Mouse (Mus musculus) adrenal gland, postnatal 4 days (tissue): Measurements from ENCODE around the gene Hoxa5. TPM values are rescaled to one million over a fixed set of nuclear protein-coding genes. Genes with fewer than 3 reads are reported as not detected.

Experiments used
- DNase-seq, 2 experiments: peaks; one replicate each; pipeline ENCODE4 v3.0.0; 2021 to 2022; ENCODE audit warnings: low spot score in 2 of 2, mixed read lengths in 2 of 2
- total RNA-seq, 2 experiments: library from RNA; stranded (reverse); gene quantifications; 2 replicates each; pipeline ENCODE4 v1.2.3; 2021

Gene Hoxa5
- total RNA-seq, 2 experiments from 2014 or later, result 25.9 TPM

DNA sequence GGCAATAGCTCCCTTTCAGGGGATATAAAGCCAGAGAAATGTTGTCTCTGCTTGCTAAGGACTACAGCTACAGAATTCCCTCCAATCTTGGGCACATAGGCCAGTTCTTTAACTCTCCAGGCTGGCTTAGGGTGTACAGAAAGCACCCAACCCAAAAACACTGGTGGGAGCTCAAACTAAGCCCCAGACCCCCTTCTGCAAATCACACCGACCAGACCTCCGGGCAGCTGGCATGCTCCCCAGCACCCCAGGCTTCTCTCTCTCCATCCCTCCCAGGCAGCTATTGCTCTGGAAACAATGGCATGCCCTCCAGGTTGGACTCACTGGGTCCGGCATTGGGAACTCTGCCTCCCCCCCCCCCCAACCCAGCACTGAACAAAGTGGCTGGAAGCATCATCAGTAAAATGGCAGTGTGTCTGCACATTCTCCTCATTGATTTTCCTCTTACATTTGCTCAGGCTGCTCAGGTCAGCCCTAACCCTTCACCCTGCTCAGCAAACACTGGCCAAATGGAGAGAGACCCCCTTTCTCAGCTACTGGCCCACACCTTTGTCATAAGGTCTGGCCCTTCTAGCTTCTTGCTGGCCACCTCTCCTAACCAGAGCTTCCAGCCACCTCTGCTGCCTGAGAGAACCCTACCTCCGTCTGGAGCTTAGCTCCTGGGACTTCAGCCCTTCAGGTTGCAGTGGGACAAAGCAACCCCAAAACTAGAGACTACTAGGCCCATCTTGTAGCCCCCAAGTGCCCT lies 25.3 kb downstream of the Hoxa5 start:
- DNase-seq, result no peak

DNA sequence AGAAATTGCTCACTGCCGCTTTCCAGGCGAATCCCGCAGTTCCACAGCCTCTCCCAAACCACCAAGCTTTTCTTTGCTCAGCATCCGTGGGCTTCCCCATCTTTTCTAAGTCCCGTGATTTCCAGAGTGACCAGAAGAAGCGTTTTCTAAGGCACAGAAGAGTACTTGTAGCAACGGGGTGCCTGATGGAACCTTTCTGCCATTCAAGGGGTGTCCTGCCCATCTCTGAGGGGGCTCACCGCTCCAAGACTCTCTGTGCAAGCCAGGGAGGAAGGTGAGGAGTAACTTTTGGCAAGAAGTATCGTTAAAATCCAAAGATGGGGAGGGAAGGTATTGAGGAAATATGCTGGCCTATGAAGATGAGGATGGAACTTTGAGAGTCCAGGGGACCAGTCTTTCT lies 26.6 kb downstream of the Hoxa5 start:
- DNase-seq, result no peak

DNA sequence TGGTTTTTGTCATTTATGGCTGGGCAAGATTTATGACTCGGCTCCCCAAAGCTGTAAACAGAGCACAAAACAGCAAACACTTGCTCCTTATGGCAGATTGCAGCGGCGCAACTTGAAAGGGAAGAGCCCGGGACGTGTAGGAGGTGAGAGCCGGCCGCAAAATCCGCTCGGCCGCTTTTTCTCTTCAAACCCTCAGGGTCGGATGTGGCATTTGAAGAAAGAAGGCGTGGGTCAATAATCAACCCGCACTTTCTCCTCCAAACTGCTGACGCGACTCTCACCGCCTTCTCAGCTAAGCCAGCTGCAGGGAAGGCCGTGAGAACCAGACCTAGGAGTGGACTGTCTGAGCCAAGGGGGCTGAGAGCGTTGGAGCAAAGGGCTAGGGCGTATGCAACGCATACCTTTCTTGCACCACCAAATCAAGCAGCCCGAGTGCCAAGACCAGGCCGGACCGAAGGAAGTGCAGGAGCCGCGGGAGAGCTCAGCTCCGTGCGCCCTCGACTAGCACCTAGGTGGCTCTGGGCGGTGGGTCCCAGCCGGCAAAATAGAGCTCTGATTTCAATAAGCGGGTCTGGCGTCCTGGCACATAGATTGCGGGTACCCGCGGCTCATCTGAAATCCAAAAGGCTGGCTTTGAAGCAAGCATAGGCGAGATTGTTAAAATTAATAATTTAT lies 27.2 kb downstream of the Hoxa5 start, which contains the start of gene 5730596B20Rik:
Gene 5730596B20Rik (plus strand): TSS at position 438 of the 675 bp plus-strand sequence.
- DNase-seq, result no peak

DNA sequence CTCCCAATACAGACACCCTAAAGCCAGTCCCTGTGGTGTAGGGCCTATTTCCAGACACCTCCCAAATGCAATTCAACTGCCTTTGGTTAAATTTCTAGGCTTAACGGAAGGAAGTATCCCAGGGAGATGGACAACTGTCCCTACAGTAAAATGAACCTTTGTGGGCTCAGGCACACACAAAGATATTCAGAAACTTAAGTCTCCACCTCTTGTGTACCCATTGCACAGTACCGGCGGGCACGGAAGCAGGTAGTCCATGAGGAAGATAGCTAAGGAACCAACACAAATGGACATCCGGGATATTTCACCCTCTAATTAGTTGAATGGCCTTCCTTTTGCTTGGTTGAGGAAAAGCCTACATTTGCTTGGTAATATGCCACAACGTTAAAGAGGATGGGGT lies 28.0 kb downstream of the Hoxa5 start:
- DNase-seq, result no peak

DNA sequence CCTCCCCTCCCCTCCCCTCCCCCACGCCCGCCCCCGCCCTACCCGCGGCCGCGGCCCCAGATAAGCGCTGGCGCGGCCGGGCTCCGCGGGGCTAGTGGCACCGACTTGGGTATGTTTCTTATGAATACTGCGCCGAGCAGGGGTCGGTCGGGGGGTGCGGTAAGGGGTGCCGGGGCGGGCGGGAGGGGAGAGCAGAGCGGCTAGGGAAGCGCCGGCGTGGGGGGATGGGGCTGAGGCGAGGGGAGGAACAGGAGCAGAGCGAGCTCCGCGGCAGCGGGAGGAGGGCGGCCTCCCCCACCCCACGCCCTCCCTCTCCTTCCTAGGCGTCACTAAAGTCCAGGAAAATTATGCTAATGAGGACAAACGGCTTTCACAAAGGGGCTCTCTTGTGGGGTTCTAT lies 28.5 kb downstream of the Hoxa5 start:
- no peak for DNase-seq

DNA sequence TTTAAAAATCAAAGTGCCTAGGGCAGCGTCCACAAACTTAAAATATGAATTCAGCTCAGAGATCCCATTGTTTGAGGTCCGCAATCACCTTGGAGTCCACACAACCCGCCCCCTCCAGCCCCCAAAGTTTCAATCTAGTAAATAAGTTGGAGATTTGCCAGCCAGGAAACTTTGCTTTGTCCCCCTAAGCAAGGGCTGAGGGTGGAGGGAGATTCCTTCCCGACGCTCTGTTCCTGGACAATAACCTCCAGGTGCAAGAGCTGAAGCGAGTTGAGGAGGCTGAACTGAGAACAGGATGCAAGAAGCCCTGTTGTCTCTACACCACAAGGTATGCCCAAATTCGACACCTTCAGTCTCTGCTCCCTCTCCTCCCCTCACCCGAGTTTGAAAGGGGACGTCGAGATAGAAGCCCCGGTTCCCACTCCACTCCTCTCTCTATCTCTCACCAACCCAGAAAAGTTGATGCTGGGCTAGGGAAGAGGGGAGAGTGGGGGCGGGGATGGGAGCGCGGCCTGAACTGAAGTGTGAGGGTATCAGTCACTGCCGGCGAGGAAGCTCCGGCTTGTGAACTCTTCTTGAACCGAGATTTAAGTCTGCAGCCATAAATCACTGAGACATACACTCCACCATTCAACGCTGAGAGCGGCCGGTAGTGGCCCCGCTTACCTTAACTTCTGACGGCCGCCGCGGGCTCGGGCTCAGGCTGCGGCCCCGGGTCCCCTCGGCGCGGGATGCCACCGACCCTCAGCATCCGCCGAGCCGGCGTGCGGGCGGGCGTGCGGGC lies 29.2 kb downstream of the Hoxa5 start:
- no peak for DNase-seq

DNA sequence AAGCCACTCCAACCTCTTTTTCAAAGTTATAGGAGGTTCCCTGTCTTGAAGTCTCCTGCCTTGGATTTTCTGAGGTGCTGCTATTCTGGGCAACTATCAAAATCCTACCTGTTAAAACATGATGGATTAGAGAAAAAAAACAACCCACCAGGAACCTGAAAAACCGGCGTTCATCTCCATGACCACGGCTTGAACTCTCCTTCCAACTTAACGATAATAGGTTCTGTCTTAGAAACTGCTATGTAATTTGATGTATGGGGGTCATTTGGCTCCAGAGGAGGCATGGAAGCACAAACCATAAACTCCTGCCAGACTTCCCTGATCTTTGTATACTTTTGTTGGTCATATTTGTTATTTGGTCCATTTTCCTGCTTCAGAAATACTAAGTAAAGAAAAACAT lies 30.7 kb downstream of the Hoxa5 start:
- DNase-seq, result no peak

DNA sequence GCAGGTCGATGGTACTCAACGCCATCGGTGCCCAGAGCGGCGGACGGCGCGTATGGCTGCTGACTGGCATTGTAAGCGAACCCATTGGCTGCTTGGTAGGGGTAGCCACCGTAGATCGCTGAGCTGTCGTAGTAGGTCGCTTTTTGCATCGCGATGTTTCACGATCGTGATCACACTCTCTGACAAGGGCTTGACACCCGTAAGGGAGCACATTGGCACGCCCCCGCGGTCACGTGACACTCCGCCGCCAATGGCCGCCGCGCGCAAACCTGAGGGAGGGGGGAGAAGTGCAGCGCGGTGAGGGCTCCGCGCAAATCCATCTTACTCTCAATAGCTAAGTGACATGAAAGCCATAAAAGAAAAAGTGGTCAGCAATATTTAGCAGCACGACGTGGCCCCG lies 31.9 kb downstream of the Hoxa5 start:
- DNase-seq, result peak; percentile 85 to 90

DNA sequence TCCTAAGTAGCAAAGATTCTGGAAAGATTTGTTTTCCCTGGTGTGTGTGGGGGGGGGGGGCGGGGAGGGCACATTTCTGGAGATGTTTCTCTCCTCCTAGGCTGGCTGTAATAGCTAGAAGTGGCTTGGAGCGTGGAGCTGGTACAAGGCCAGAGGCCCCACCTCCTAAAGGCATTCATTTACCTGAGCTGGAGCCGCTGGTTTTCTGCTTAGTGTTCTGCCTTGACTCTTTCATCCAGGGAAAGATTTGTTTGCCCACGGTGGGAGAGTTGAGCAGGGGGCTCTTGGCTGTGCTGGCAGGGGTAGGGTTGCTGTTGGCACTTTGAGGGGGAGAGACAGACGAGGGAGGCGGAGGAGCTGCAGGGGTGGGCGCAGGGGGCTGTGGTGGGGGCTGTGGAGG lies 32.4 kb downstream of the Hoxa5 start:
- no peak for DNase-seq

DNA sequence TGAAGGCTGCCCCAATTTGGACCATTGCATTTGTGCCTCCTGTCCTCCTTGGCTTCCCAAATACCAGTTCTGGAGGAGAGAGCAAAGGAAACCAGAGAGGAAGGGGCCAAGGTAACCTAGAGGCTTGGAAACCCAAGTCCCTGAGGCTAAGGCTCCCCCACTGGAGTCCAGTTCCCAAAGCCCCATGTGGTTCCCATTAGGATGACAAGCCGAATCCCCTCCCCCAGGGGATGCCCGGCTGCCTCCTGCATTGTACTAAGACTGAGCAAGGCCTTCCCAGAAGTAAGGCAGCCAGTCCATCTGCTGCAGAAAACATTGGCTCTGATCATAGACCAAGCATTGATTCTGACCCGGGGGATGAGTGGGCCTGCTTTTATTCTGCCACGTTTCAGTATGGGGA lies 33.1 kb downstream of the Hoxa5 start:
- no peak for DNase-seq

DNA sequence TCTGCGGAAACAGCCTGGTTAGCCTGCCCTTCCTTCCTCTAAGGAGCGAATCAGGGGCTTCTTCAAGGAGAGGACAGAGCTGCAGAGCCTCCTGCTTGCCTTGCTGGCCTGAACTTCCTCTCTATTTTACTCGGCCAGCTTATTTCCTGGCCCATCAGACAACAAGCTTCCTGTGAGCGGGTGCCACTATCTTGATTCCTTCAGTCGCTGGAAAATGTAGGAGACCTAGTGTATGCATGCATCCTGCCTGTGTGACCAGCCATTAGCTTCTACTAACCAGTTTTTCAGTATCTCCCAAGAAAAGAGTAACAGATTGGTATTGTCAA lies 33.5 kb downstream of the Hoxa5 start:
- no peak for DNase-seq

DNA sequence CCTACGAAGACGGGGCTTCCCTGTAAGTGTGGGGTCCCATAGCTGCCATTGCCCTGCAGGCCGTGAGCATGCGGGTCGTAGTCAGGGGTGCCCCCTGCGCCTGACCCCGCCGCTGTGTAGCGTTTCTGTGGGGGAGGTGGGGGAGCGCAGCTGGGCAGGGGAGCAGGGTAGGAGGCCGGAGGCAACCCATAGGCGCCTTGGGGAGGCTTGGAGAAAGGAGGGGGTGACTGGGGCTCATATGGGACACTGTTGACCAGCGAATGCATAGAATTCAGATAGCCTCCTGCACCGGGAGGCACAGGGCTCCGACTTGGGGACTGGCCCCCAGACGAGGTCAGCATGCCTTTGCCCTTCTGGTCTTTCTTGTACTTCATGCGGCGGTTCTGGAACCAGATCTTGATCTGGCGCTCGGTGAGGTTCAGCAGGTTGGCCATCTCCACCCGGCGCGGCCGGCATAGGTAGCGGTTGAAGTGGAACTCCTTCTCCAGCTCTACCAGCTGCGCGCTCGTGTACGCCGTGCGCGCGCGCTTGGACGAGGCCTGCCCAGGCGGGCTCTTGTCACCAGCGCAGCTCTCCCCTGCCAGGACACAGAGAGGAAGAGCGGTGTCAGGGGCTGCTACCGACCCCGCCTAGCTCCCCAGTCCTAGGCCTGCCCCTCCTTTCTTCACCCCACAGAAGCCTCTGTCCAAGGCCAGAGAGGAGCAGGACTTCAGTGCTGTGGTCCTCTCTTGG lies 34.1 kb downstream of the Hoxa5 start:
- peak in 1 of 2 experiments; percentile 37 for DNase-seq

DNA sequence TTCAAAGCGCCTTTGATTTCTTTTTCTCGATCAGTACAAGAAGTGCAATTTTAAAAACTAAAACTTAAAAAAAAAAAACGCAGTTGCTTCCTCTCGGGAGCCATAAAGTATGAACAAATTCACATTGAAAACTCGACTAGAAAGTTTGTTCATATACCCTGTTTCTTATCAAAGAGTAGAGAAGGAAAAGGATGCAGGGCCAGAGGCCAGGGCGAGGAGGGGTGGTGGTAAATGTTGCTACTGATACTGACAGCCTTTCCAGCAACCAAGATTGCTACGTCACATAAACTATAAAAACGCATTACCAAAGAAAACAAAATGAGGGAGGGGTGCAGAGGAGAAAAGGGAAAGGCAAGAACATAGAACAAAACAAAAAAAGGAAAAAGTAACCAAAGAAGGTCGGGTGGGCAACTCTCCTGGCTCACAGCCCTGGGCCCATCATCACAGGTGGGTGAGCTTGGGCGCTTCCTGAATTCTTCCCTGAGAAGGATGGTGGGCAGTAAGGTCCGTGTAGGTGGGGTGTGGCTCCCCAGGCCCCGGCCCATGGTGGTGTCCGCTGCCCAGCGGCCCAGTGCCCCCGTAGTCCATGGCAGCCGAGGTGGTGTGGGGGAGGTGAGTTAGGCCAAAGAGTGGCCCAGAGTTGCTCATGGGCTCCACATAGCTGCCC lies 34.8 kb downstream of the Hoxa5 start:
- DNase-seq, result no peak

DNA sequence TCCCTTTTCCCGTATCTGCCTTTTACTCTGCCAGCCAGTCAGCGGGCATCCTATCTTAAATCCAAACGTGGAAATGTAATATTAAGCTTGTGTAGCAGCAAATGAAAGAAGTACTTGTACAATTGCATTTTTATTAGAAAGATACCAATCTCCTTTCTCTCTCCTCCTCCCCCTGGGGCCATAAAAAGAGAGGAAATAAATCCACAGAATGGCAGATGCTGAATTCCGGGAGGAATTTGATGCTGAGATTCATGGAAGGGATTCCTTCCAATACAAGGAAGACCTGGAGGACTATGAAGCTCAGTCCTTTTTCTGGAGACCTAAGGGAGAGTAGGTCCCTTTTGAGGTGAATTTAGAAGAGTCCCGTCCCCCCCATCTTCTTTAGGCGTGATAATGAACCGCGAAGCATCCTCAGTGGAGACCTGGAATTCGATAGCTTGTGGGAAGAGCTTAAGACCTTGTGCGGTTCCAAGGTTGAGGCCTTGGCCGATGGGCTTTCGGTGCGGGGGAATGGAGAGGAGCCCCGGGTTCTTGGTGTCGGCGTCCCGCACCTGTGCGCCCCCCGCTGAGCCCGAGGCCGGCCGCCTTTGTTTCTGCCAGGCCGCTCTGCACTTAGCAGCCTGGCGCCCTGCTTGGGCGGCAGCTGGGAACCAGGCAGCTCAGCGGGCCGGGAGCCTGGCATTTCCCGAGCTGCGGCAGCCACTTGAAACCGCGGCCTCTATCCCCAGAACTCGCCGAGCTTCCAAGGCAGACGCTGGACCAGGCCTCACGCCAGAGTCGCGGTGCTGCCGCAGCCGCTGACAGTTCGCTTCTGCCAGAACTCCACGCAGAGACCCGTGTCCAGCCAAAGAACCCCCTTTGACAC lies 36.0 kb downstream of the Hoxa5 start:
- DNase-seq, result no peak

DNA sequence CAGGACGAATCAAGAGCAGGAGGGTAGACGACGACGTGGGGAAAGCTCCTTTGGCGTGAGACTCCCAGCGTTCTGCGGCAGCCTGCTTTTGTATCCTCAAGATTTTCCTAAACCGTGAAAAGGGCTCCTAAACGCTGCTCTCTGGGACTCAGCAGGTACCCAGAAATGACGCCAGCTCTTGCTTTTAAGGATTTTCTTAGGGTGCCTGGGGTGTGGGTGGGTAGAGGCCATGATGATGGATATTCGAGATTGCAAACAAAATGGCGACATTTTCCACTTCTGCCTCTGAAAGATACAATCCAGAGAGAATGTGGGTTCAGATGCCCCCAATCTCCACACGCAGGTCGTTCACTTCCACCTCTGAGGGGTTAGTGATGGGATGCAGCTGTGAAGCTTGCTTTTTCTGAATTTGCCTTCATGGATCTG lies 36.6 kb downstream of the Hoxa5 start:
- no peak for DNase-seq

DNA sequence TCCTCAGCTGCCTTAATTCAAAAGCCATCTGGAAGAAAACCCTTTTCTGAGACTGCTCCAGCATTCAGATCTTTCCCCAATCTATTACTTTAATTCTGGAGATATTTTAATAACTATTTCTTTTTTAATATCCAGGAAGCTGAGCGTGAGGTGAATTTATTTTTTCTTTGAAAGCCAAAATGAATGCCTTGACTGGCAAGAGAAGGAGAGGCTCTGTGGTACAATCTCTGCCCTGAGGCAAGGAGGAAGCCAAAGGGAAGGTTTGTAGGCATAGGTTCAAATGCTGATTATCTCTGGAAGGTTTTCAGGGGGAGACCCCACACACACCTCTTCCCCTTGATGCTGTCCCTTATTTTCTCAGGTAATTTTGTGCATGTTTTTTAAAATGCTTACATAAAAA lies 37.2 kb downstream of the Hoxa5 start:
- no peak for DNase-seq

DNA sequence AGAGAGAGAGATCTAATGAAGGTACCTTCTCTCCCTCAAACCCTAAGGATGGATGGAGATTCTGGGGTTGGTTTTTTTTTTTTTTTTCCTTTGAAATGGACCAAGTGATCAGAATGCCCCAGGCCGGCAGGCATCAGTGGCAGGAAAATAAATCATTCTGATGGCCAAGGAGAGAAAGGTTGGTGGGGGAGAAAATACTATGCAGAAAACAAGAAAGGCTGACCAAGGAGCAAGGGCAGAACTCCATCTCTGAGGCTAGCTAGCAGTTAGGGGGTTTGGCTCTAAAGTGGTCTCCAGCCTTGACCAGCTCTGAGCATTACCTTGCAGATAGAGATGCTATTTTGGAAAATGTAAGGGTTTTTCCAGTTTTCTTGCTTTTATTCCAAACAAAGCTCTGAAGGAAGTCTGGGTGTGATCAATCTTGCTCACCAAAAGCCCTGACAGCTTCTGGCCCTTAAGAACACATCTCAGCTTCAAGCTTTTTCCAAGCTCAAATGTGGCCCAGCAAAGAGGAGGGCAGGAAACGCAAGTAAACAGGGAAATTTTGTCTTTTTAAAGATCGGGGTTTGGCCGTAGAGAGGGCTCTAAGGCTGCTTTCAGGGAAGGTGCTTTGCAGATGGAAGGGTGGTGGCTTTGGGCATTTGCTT lies 37.8 kb downstream of the Hoxa5 start:
- no peak for DNase-seq

DNA sequence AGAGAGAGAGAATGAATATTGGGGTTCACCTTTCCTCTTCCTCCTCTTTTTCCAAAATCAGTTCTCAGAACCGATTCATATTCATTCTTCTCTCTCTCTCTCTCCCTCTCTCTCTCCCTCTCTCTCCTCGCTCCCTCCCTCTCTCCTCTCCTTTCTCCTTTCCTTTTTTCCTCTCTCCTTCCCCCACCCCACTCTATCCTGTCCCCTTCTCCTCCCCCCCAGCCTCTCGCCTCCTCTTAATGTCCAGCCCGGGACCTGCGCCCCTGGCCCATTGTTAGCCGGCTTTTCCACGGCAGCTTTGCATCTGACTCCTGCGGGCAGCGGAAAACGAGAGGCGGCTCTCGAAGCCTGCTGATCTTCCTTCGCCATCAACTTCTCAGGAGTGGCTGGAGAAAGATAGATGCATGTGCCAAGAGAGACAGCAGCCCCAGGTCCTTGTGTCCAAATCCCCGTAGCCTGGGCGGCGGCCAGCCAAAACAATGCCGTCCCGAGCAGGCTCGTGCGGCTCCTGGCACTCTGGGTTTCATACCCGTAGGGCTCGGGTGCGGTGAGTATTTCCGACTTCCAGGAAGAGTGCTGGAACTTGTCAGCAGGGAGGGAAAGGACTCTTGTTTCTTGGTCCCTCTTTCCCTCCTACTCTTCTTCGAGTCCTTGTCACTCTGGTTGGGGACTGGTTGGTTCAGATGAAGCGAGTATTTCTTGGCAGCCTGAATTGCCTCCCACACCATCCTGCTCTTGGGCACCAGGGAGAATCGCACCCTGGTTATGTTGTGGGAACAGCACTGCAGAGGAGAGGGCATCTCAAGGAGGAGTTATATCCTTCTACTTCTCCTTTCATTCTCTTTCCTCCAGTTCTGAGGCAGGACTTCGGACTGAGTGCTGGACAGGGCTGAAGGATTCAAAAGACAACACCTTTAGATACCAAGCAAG lies 38.7 kb downstream of the Hoxa5 start:
- DNase-seq, result no peak
